Comparison of ENCODE assay signal across 8 mouse cellular contexts in genomic region chr1:75467215-75467927, GRCm38 (mm10). TPM values are rescaled to one million over a fixed set of nuclear protein-coding genes. Genes with fewer than 3 reads are reported as not detected.
DNase-seq lines count a peak whose midpoint lies in the region; ATAC-seq and TF ChIP-seq lines count a peak whose summit lies in the region.

No protein-coding gene starts in this region.

- H3K4me1 ChIP-seq in hindbrain, embryonic 12.5 days = peaks cover 16% of the 10 kb centered on the region
- no peaks in the 10 kb centered on the region for H3K4me1 ChIP-seq in lung, postnatal 0 days (ENCODE audit: insufficient read depth, low read depth, low read length)

- no peak overlapping the region for H3K9ac ChIP-seq in hindbrain, embryonic 12.5 days
- H3K9ac ChIP-seq in lung, postnatal 0 days (replicated peaks; ENCODE audit: low read depth) = no peak overlapping the region

- WGBS in hindbrain, embryonic 12.5 days = 7% methylated on average over 14 of the region's 14 CpGs
- 6% methylated on average over 14 of the region's 14 CpGs for WGBS in lung, postnatal 0 days

- ATAC-seq in hindbrain, embryonic 12.5 days (ENCODE audit: low FRiP score) = peak; percentile 59
- ATAC-seq in lung, postnatal 0 days = peak; percentile 78

- no peak for TF ChIP-seq EP300 in lung, postnatal 0 days (IDR thresholded peaks at IDR 0.05)

- no peak overlapping the region for H3K4me3 ChIP-seq in hindbrain, embryonic 12.5 days
- H3K4me3 ChIP-seq in lung, postnatal 0 days (ENCODE audit: low read depth, low read length) = no peak overlapping the region

- H3K9me3 ChIP-seq in hindbrain, embryonic 12.5 days (replicated peaks) = no peaks in the 10 kb centered on the region
- H3K9me3 ChIP-seq in lung, postnatal 0 days (ENCODE audit: low read length) = no peaks in the 10 kb centered on the region

- H3K27me3 ChIP-seq in hindbrain, embryonic 12.5 days = peaks cover 32% of the 10 kb centered on the region; the same call in 1 of the 2 replicates
- peaks cover 8% of the 10 kb centered on the region; the same call in 1 of the 2 replicates for H3K27me3 ChIP-seq in lung, postnatal 0 days (replicated peaks; ENCODE audit: insufficient read depth, low read length)

- peaks cover 6% of the 10 kb centered on the region; the same call in 1 of the 2 replicates for H3K36me3 ChIP-seq in hindbrain, embryonic 12.5 days
- H3K36me3 ChIP-seq in lung, postnatal 0 days (ENCODE audit: insufficient read depth, low read length) = no peaks in the 10 kb centered on the region

- H3K4me2 ChIP-seq in hindbrain, embryonic 12.5 days (replicated peaks) = no peak overlapping the region
- no peak overlapping the region for H3K4me2 ChIP-seq in lung, postnatal 0 days (replicated peaks; ENCODE audit: low read depth, low read length)

- peak; percentile 92 for TF ChIP-seq CTCF in lung, postnatal 0 days (IDR thresholded peaks at IDR 0.05)

- DNase-seq in R1 (ENCODE audit: low read depth, low spot score) = peak; percentile 78
- peak; percentile 82 for DNase-seq in cerebellum, adult 9-11 months
- peak; percentile 76 to 83 for DNase-seq in frontal cortex, postnatal 25 days (ENCODE audit: low spot score in 2 of 2)
- peak; percentile 77 for DNase-seq in layer of hippocampus, adult 9-10 months (ENCODE audit: low spot score)
- peak; percentile 89 for DNase-seq in lung, postnatal 0 days (ENCODE audit: low spot score)
- DNase-seq in ovary, postnatal 14 days (ENCODE audit: low spot score) = peak; percentile 79
- DNase-seq in thymus, postnatal 4 days = peak; percentile 79

- peak overlapping the region; percentile 18; the same call in 1 of the 2 replicates for H3K27ac ChIP-seq in hindbrain, embryonic 12.5 days
- no peak overlapping the region for H3K27ac ChIP-seq in lung, postnatal 0 days (ENCODE audit: low read length)

RNA-seq across cellular contexts. Expression of gene Chpf, which starts 11.7 kb away (rescaled TPM):
- 39.2 and 41.5 TPM in 2 replicates for polyA plus RNA-seq in hindbrain, embryonic 12.5 days (2016; fragmentation: Nextera tagmentation; extraction: Ambion mirVana)
- polyA plus RNA-seq in lung, postnatal 0 days (2015; fragmentation: Nextera tagmentation; extraction: Ambion mirVana) = 31.2 and 31.6 TPM in 2 replicates

RNA-seq across cellular contexts. Expression of gene Tmem198, which starts 12.0 kb away (rescaled TPM):
- 25.3 and 25.7 TPM in 2 replicates for polyA plus RNA-seq in hindbrain, embryonic 12.5 days (2016; fragmentation: Nextera tagmentation; extraction: Ambion mirVana)
- 1.1 and 1.3 TPM in 2 replicates for polyA plus RNA-seq in lung, postnatal 0 days (2015; fragmentation: Nextera tagmentation; extraction: Ambion mirVana)

RNA-seq across cellular contexts. Expression of gene Asic4, which starts 17.1 kb away (rescaled TPM):
- 18.3 and 19.0 TPM in 2 replicates for polyA plus RNA-seq in hindbrain, embryonic 12.5 days (2016; fragmentation: Nextera tagmentation; extraction: Ambion mirVana)
- polyA plus RNA-seq in lung, postnatal 0 days (2015; fragmentation: Nextera tagmentation; extraction: Ambion mirVana) = not detected in 2 replicates

RNA-seq across cellular contexts. Expression of gene Gmppa, which starts 31.6 kb away (rescaled TPM):
- polyA plus RNA-seq in hindbrain, embryonic 12.5 days (2016; fragmentation: Nextera tagmentation; extraction: Ambion mirVana) = 73.1 and 74.1 TPM in 2 replicates
- 58.4 and 58.9 TPM in 2 replicates for polyA plus RNA-seq in lung, postnatal 0 days (2015; fragmentation: Nextera tagmentation; extraction: Ambion mirVana)

RNA-seq across cellular contexts. Expression of gene Obsl1, which starts 38.9 kb away (rescaled TPM):
- 63.4 and 66.4 TPM in 2 replicates for polyA plus RNA-seq in hindbrain, embryonic 12.5 days (2016; fragmentation: Nextera tagmentation; extraction: Ambion mirVana)
- polyA plus RNA-seq in lung, postnatal 0 days (2015; fragmentation: Nextera tagmentation; extraction: Ambion mirVana) = 25.8 and 33.9 TPM in 2 replicates

Comparison
In these comparisons a context has a peak if more than half of its experiments do, and no peak if none do; other contexts are left out.
1. RNA of gene Tmem198, which starts 12.0 kb away (polyA plus RNA-seq): 25.3 to 25.7 TPM in hindbrain, embryonic 12.5 days; 1.1 to 1.3 TPM in lung, postnatal 0 days; every median in the first group is over 10 times any median in the second.
2. RNA of gene Asic4, which starts 17.1 kb away (polyA plus RNA-seq): 18.3 to 19.0 TPM in hindbrain, embryonic 12.5 days; not detected in lung, postnatal 0 days; every median in the first group is over 10 times any median in the second.
3. Peak in every context shown above with its lines, with median percentiles within 50 percentile points of each other: DNase-seq.